Mouse (Mus musculus): Measurements from ENCODE around the gene Pgls. TPM values are rescaled to one million over a fixed set of nuclear protein-coding genes. Genes with fewer than 3 reads are reported as not detected.

Pgls gene
- polyA plus RNA-seq, 1 experiment from 2014 or later = 296 TPM

- 0 out of 2 replicates have a peak, but pooled peaks cover 1% of the 10 kb centered on the region for H3K27me3 ChIP-seq (ENCODE audit: insufficient read depth, low read length)
Observed at GRCm38 (mm10) chr8:71552770-71553169, 39.2 kb upstream of the Pgls start.

GRCm38 (mm10) chr8:71554001-71554400 is 38.0 kb upstream of the Pgls start:
- DNase-seq (ENCODE audit: low spot score) = no peak
- no peak for ATAC-seq (replicated peaks; ENCODE audit: low FRiP score, low read depth)
- Histone ChIP-seq H3K36me3 (ENCODE audit: insufficient read depth, low read length) (no peaks in the 10 kb centered on the region), H3K27me3 (ENCODE audit: insufficient read depth, low read length) (peaks cover 7% of the 10 kb centered on the region; the same call in 1 of the 2 replicates), H3K4me3 (replicated peaks; ENCODE audit: low read depth, low read length) (no peak overlapping the region), H3K4me2 (ENCODE audit: low read length) (no peak overlapping the region), H3K27ac (peak overlapping the region; percentile 31; the same call in 1 of the 2 replicates), H3K9ac (ENCODE audit: low read depth, low read length) (no peak overlapping the region), H3K4me1 (replicated peaks; ENCODE audit: insufficient read depth, low read length) (0 out of 2 replicates have a peak, but pooled peaks cover under 1% of the 10 kb centered on the region), H3K9me3 (replicated peaks; ENCODE audit: low read length) (no peaks in the 10 kb centered on the region)
- TF ChIP-seq CTCF (IDR thresholded peaks at IDR 0.05; ENCODE audit: low read depth) = no peak
- 69% methylated on average over 6 of the region's 6 CpGs for WGBS

More at GRCm38 (mm10) chr8:71552770-71553169, 39.2 kb upstream of the Pgls start:
- Histone ChIP-seq H3K4me2 (ENCODE audit: low read length) (no peak overlapping the region), H3K27ac (peak overlapping the region; percentile 57), H3K9me3 (replicated peaks; ENCODE audit: low read length) (no peaks in the 10 kb centered on the region), H3K4me3 (replicated peaks; ENCODE audit: low read depth, low read length) (no peak overlapping the region), H3K9ac (ENCODE audit: low read depth, low read length) (no peak overlapping the region), H3K4me1 (replicated peaks; ENCODE audit: insufficient read depth, low read length) (no peaks in the 10 kb centered on the region), H3K36me3 (ENCODE audit: insufficient read depth, low read length) (0 out of 2 replicates have a peak, but pooled peaks cover 3% of the 10 kb centered on the region)
- TF ChIP-seq CTCF (IDR thresholded peaks at IDR 0.05; ENCODE audit: low read depth) = no peak
- WGBS = 31% methylated on average over 6 of the region's 6 CpGs
- peak; percentile 36; the same call in 1 of the 2 replicates for ATAC-seq (replicated peaks; ENCODE audit: low FRiP score, low read depth)
- no peak for DNase-seq (ENCODE audit: low spot score)

- no peak overlapping the region for H3K4me2 ChIP-seq (ENCODE audit: low read length)
- DNase-seq (ENCODE audit: low spot score) (no peak), ATAC-seq (replicated peaks; ENCODE audit: low FRiP score, low read depth) (no peak)
- H3K9ac ChIP-seq (ENCODE audit: low read depth, low read length) = no peak overlapping the region
- no peaks in the 10 kb centered on the region for H3K36me3 ChIP-seq (ENCODE audit: insufficient read depth, low read length)
- H3K9me3 ChIP-seq (replicated peaks; ENCODE audit: low read length) = no peaks in the 10 kb centered on the region
- peaks cover 7% of the 10 kb centered on the region; the same call in 1 of the 2 replicates for H3K27me3 ChIP-seq (ENCODE audit: insufficient read depth, low read length)
- H3K27ac ChIP-seq = no peak overlapping the region
- 0 out of 2 replicates have a peak, but pooled peaks cover 4% of the 10 kb centered on the region for H3K4me1 ChIP-seq (replicated peaks; ENCODE audit: insufficient read depth, low read length)
- no peak for TF ChIP-seq CTCF (IDR thresholded peaks at IDR 0.05; ENCODE audit: low read depth)
- H3K4me3 ChIP-seq (replicated peaks; ENCODE audit: low read depth, low read length) = no peak overlapping the region
- WGBS = 75% methylated on average over 2 of the region's 2 CpGs
Observed at GRCm38 (mm10) chr8:71554644-71555043, 37.3 kb upstream of the Pgls start.

GRCm38 (mm10) chr8:71558071-71558957 is 33.7 kb upstream of the Pgls start, which contains the start of gene Tmem221:
TSS of gene Tmem221 (minus strand) at chr8:71558871.
- TF ChIP-seq CTCF (IDR thresholded peaks at IDR 0.05; ENCODE audit: low read depth) = no peak
- peaks cover 12% of the 10 kb centered on the region; the same call in 1 of the 2 replicates for H3K27me3 ChIP-seq (ENCODE audit: insufficient read depth, low read length)
- WGBS = 4% methylated on average over 70 of the region's 70 CpGs
- peaks cover 4% of the 10 kb centered on the region; the same call in 1 of the 2 replicates for H3K4me1 ChIP-seq (replicated peaks; ENCODE audit: insufficient read depth, low read length)
- H3K27ac ChIP-seq = no peak within 1 kb of the TSS
- peak within 1 kb of the TSS; percentile 61 for H3K9ac ChIP-seq (ENCODE audit: low read depth, low read length)
- DNase-seq (ENCODE audit: low spot score) (no peak), ATAC-seq (replicated peaks; ENCODE audit: low FRiP score, low read depth) (peak; percentile 34; the same call in 1 of the 2 replicates)
- peak within 1 kb of the TSS; percentile 52 for H3K4me3 ChIP-seq (replicated peaks; ENCODE audit: low read depth, low read length)
- H3K4me2 ChIP-seq (ENCODE audit: low read length) = peak within 1 kb of the TSS; percentile 84
- no peaks in the 10 kb centered on the region for H3K9me3 ChIP-seq (replicated peaks; ENCODE audit: low read length)
- H3K36me3 ChIP-seq (ENCODE audit: insufficient read depth, low read length) = no peaks in the 10 kb centered on the region

GRCm38 (mm10) chr8:71558958-71559690 is 32.9 kb upstream of the Pgls start:
- ATAC-seq (replicated peaks; ENCODE audit: low FRiP score, low read depth) (peak; percentile 65), DNase-seq (ENCODE audit: low spot score) (peak; percentile 94)
- Histone ChIP-seq H3K4me1 (replicated peaks; ENCODE audit: insufficient read depth, low read length) (peaks cover 4% of the 10 kb centered on the region; the same call in 1 of the 2 replicates), H3K36me3 (ENCODE audit: insufficient read depth, low read length) (no peaks in the 10 kb centered on the region), H3K4me2 (ENCODE audit: low read length) (peak overlapping the region; percentile 84), H3K9me3 (replicated peaks; ENCODE audit: low read length) (no peaks in the 10 kb centered on the region), H3K9ac (ENCODE audit: low read depth, low read length) (peak overlapping the region; percentile 61; the same call in 1 of the 2 replicates), H3K4me3 (replicated peaks; ENCODE audit: low read depth, low read length) (peak overlapping the region; percentile 52), H3K27ac (no peak overlapping the region), H3K27me3 (ENCODE audit: insufficient read depth, low read length) (peaks cover 12% of the 10 kb centered on the region; the same call in 1 of the 2 replicates)
- 2% methylated on average over 24 of the region's 24 CpGs for WGBS
- TF ChIP-seq CTCF (IDR thresholded peaks at IDR 0.05; ENCODE audit: low read depth) = peak; percentile 17; the same call in 1 of the 2 replicates

GRCm38 (mm10) chr8:71560071-71560470 is 31.9 kb upstream of the Pgls start:
- Histone ChIP-seq H3K9ac (ENCODE audit: low read depth, low read length) (no peak overlapping the region), H3K27me3 (ENCODE audit: insufficient read depth, low read length) (peaks cover 12% of the 10 kb centered on the region; the same call in 1 of the 2 replicates), H3K27ac (no peak overlapping the region), H3K36me3 (ENCODE audit: insufficient read depth, low read length) (no peaks in the 10 kb centered on the region), H3K4me1 (replicated peaks; ENCODE audit: insufficient read depth, low read length) (peaks cover 4% of the 10 kb centered on the region; the same call in 1 of the 2 replicates), H3K4me3 (replicated peaks; ENCODE audit: low read depth, low read length) (no peak overlapping the region), H3K4me2 (ENCODE audit: low read length) (no peak overlapping the region), H3K9me3 (replicated peaks; ENCODE audit: low read length) (no peaks in the 10 kb centered on the region)
- no peak for ATAC-seq (replicated peaks; ENCODE audit: low FRiP score, low read depth)
- 73% methylated on average over 3 of the region's 3 CpGs for WGBS
- TF ChIP-seq CTCF (IDR thresholded peaks at IDR 0.05; ENCODE audit: low read depth) = no peak
- no peak for DNase-seq (ENCODE audit: low spot score)
